Mouse (Mus musculus) cerebellum, adult 2 months (tissue): Measurements from ENCODE around the gene Ckap2l.

Experiments
- CTCF ChIP-seq: fragments of 200-500 bp; IDR thresholded peaks from 2 replicates; pipeline ENCODE4 v1.5.1; 2011; ENCODE audit warnings: low read depth, mild to moderate bottlenecking, control low read depth, low read length, moderate library complexity, borderline replicate concordance; ENCODE audit not compliant: insufficient read depth
- POLR2A ChIP-seq: fragments of 200-500 bp; IDR thresholded peaks from 2 replicates; pipeline ENCODE4 v1.6.1; 2011; ENCODE audit warnings: low read length, control low read depth, borderline replicate concordance; ENCODE audit not compliant: insufficient read depth

DNA sequence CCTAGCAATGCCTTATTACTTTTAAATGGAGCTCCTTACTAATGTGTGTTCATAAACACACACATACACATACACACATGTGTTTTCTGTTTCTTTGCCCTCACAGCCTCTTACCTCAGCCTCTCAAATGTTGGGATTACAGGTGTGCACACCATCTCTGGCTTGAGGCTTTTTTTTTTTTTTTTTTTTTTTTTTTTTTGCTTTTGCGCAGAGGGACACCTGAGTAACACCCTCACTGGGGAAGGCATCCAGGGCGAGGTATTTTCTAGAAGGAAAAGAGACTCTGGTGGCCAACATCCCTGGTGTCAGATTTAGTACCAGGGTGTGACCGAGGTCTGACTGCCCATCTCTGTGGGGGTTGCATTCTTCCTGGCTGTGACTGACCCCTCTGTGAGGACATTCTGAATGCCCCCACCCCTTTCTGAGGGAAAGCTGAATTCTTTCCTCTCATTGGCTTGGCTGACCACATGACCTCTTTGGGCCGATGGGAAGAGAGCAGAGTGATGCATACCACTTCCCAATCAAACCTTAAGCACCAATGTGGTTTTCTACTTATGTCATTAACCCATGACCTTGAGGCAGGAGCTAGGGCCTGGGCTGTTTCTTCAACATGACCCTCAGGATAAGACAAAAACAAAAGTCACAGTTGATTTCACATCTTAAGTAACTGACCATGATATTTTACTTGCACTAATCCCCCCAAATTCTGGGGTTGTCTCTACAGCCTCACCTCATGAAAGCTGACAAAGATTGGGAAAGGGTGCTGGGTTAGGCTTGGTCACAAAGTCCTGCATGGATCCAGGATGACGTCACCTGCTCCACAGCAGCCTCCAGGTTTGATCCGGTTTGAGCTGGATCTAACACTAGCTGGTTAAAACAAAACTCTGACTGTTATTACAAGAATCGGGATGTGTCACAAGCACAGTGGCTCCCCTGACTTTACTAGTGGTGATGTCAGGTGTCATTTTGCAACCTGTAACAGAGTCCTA lies 54.9 kb downstream of the Ckap2l start:
- TF ChIP-seq CTCF (no peak), POLR2A (no peak)
